Mouse (Mus musculus) gastrocnemius, adult 2 months (tissue): ENCODE data around the gene E130309D02Rik. TPM values are rescaled to one million over a fixed set of nuclear protein-coding genes. Genes with fewer than 3 reads are reported as not detected.
A peak's percentile ranks its signal among the peaks of the same experiment; 100 is the strongest.

Source experiments
- DNase-seq: peaks from one replicate; pipeline ENCODE4 v3.0.0; 2022
- H3K27ac ChIP-seq: fragments of 200-600 bp; 2 replicates; pipeline ENCODE4 v1.8.1; 2022; ENCODE audit warnings: mild to moderate bottlenecking
- H3K4me3 ChIP-seq: fragments of 200-600 bp; 2 replicates; pipeline ENCODE4 v1.8.1; 2022; ENCODE audit warnings: mild to moderate bottlenecking, moderate library complexity
- CTCF ChIP-seq: fragments of 200-600 bp; IDR thresholded peaks from 2 replicates; pipeline ENCODE4 v1.8.1; 2022; ENCODE audit warnings: antibody characterized with exemption, mild to moderate bottlenecking, moderate library complexity
- intact Hi-C: fragments of 180-260 bp; cut with DNase I; formaldehyde crosslinking; loops from one replicate; pipeline ENCODE4 v1.15.1; 2025
- total RNA-seq, 2 experiments: library from RNA; stranded (reverse); gene quantifications; 2 replicates each; pipeline ENCODE4 v1.2.3; 2021

E130309D02Rik gene
- total RNA-seq, 2 experiments from 2014 or later: 11.1 to 11.5 TPM

GRCm38 (mm10) chr5:143272540-143273330 lies 42.4 kb downstream of the E130309D02Rik start:
- no peak overlapping the region for H3K4me3 ChIP-seq
- DNase-seq: no peak
- no peak overlapping the region for H3K27ac ChIP-seq
- intact Hi-C loops: no loop called here
- TF ChIP-seq CTCF: no peak

- H3K4me3 ChIP-seq: no peak overlapping the region
- TF ChIP-seq CTCF: no peak
- H3K27ac ChIP-seq: no peak overlapping the region
- intact Hi-C loops: no loop called here
- DNase-seq: no peak
Observed at GRCm38 (mm10) chr5:143272108-143272507, 43.1 kb downstream of the E130309D02Rik start.

DNA sequence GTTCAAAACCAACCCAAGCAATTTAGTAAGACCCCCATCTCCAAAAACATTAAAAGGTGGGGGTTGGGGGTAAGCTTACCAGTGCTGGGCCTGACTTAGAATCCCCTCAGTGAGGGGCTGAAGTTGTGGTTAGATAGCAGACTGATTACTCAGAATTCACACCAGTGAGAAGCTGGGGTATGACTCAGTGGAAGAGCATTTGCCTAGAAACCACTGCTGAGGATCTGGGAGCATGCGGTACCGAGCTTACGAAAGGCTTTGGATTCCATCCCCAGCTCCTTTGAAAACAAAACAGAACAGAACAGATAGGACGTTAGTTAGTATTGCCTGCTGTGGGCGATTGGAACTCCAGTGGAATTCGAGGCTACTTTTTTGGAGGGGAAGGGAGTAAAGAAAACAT lies 43.5 kb downstream of the E130309D02Rik start:
- Histone ChIP-seq H3K4me3 (no peak overlapping the region), H3K27ac (no peak overlapping the region)
- no peak for TF ChIP-seq CTCF
- DNase-seq: no peak
- intact Hi-C loops: no loop called here

GRCm38 (mm10) chr5:143270151-143270519 lies 45.0 kb downstream of the E130309D02Rik start:
- peak overlapping the region; percentile 87 for H3K27ac ChIP-seq
- H3K4me3 ChIP-seq: peak overlapping the region; percentile 95
- TF ChIP-seq CTCF: no peak
- intact Hi-C loops: loop anchor here (1.0 kb wide), 1 partner anchor 36 kb away; no protein-coding TSS in a partner anchor
- no peak for DNase-seq

- Histone ChIP-seq H3K27ac (peak within 1 kb of the TSS; percentile 87), H3K4me3 (peak within 1 kb of the TSS; percentile 95)
- no peak for TF ChIP-seq CTCF
- DNase-seq: peak; percentile 84
- intact Hi-C loops: loop anchor here (1.0 kb wide), 1 partner anchor 35 kb away; no protein-coding TSS in a partner anchor
Observed at GRCm38 (mm10) chr5:143269363-143270150, 45.6 kb downstream of the E130309D02Rik start, which contains the start of gene Zfp316. TSS of gene Zfp316 (minus strand) at chr5:143270022.

DNA sequence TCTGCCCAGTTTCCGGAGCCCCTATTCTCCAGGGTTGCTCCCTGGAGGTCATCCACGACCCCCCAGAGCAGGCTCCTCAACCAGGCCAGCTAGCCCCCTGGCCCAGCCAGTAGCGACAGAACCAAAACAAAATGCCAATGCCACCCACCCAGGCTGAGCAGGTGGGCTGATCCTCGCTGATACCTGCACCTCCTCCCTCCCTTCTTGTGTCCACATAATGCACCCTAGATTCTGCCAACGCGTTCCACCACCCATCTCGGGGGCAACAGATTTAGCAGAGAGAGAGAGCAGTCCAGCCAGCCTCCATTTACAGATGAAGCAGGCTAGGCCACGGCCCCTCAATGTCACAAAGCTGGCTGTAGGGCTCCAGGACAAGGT lies 46.2 kb downstream of the E130309D02Rik start:
- Histone ChIP-seq H3K4me3 (peak overlapping the region; percentile 95), H3K27ac (peak overlapping the region; percentile 87)
- TF ChIP-seq CTCF: no peak
- intact Hi-C loops: no loop called here
- no peak for DNase-seq

DNA sequence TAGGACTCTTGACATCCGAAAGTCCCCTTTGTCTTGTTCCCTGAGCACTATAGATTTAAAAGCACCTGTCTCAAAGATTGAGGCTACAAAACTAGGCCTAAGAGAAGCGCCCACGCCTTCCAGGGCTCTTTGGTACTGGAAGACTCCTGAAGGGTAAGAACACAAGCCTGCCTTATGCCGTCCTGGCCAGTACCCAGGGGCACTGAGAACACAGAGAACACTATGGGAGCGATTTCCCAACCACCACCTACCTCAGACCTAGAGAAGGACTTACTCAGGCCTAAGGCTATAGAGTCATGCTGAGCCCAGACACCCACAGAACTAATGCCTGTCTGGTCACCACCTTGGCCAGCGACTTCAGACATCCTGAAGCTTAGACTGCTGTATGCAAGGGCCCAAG lies 48.4 kb downstream of the E130309D02Rik start:
- no peak for TF ChIP-seq CTCF
- no peak for DNase-seq
- intact Hi-C loops: no loop called here
- Histone ChIP-seq H3K27ac (no peak overlapping the region), H3K4me3 (no peak overlapping the region)

GRCm38 (mm10) chr5:143265409-143265808 lies 49.8 kb downstream of the E130309D02Rik start:
- no peak for DNase-seq
- H3K4me3 ChIP-seq: no peak overlapping the region
- TF ChIP-seq CTCF: no peak
- intact Hi-C loops: no loop called here
- no peak overlapping the region for H3K27ac ChIP-seq

DNA sequence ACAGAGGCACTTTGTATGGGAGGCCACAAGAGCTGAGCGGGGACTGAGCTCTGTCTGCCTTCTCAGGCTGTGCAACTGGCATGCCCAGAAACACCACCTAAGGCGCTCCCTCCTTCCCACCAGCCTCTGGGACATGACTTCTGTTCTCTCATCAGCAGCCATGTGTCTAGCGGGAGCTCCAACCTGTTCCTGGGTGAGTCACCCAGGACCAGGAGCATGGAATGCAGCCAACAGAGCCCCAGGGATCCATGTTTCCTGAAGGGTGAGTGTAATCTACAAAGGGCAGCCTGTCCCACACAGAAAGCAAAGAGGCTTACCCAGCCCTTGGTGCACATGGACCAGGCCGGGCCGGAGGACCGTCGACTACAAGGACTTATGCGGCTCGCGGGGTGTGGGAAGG lies 50.5 kb downstream of the E130309D02Rik start:
- TF ChIP-seq CTCF: no peak
- no peak for DNase-seq
- H3K27ac ChIP-seq: no peak overlapping the region
- intact Hi-C loops: no loop called here
- no peak overlapping the region for H3K4me3 ChIP-seq

DNA sequence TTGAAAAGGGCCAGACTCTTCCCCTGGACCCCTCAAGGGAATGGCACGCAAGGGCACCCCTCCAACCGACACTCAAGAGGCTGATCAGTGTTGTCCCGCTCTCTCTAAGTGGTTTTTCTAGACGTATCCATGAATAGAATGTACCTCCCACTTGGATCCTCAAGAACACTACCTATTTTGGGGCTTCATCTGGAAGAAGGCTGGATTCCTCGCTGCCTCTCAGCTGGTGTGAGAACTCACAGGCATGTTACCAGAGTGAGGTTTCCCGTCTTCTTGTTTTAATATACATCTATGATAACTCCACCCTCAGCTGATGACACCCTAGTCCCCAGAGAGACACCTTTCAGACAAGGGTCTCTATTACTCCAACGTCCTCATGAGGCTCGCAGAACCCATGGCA lies 53.5 kb downstream of the E130309D02Rik start:
- DNase-seq: no peak
- no peak for TF ChIP-seq CTCF
- H3K27ac ChIP-seq: no peak overlapping the region
- no peak overlapping the region for H3K4me3 ChIP-seq
- intact Hi-C loops: no loop called here

GRCm38 (mm10) chr5:143255802-143256201 lies 59.4 kb downstream of the E130309D02Rik start:
- intact Hi-C loops: no loop called here
- no peak overlapping the region for H3K27ac ChIP-seq
- no peak for TF ChIP-seq CTCF
- DNase-seq: no peak
- H3K4me3 ChIP-seq: no peak overlapping the region

- no peak for TF ChIP-seq CTCF
- DNase-seq: no peak
- H3K4me3 ChIP-seq: no peak overlapping the region
- intact Hi-C loops: no loop called here
- H3K27ac ChIP-seq: no peak overlapping the region
Observed at GRCm38 (mm10) chr5:143255131-143255519, 60.0 kb downstream of the E130309D02Rik start.

DNA sequence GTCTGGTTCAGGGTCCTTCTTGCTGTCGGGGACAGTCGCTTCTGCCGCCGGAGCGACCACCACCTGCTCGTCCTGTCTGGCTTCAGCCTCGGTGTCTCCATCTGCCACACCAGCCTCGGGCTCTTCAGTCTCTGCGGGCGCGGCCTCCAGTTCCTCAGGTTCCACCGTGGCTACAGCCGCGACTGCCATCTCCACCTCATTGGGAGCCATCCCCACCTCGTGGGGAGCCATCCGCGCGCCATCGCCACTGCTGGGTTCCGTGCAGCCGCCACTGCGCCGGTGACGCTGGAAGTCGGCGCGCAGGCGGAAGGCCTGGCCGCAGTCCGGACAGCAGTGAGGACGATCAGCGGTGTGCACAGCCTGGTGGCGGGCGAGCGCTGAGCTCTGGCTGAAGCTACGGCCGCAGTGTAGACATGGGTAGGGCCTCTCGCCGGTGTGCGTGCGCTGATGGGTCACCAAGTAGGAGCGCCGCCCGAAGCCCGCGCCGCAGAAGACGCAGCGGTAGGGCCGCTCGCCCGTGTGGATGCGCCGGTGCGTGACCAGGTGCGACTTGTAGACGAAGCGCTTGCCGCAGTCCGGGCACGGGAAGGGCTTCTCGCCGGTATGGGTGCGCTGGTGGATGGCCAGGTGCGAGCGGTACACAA lies 60.6 kb downstream of the E130309D02Rik start:
- H3K27ac ChIP-seq: no peak overlapping the region
- TF ChIP-seq CTCF: no peak
- peak overlapping the region; percentile 57 for H3K4me3 ChIP-seq
- DNase-seq: no peak
- intact Hi-C loops: no loop called here
